Mouse (Mus musculus) heart, embryonic 14.5 days (tissue): Measurements from ENCODE around the gene Trpm3. TPM values are rescaled to one million over a fixed set of nuclear protein-coding genes. Genes with fewer than 3 reads are reported as not detected.

ENCODE experiments used
- ATAC-seq: fragments of 200-750 bp; cut with Nextera tagmentation; 2 replicates; pipeline ENCODE4 v1.8.0; 2017; ENCODE audit warnings: low read depth, moderate TSS enrichment; ENCODE audit not compliant: insufficient number of reproducible peaks, insufficient read depth, low FRiP score
- H3K27ac ChIP-seq, 2 experiments: fragments of 200-500 bp in 1 of 2; fragments of 300-500 bp in 1 of 2; sonication (generic) in 1 of 2; replicated peaks in 1 of 2; 2 replicates each; pipeline ENCODE4 v1.5.1; 2012 to 2014; ENCODE audit warnings: low read depth in 2 of 2, low read length in 2 of 2, control low read depth in 1 of 2, mild to moderate bottlenecking in 1 of 2, mixed read lengths in 1 of 2; ENCODE audit not compliant: control insufficient read depth in 1 of 2, insufficient read depth in 1 of 2
- H3K27me3 ChIP-seq: fragments of 300-500 bp; sonication (generic); 2 replicates; pipeline ENCODE4 v1.6.1; 2014; ENCODE audit warnings: mild to moderate bottlenecking, low read length, control low read depth; ENCODE audit not compliant: control insufficient read depth, insufficient read depth
- H3K36me3 ChIP-seq: fragments of 300-500 bp; sonication (generic); 2 replicates; pipeline ENCODE4 v1.6.1; 2014; ENCODE audit warnings: mild to moderate bottlenecking, control low read depth, low read length, mixed read lengths; ENCODE audit not compliant: control insufficient read depth, insufficient read depth
- H3K4me1 ChIP-seq, 2 experiments: fragments of 200-500 bp in 1 of 2; fragments of 300-500 bp in 1 of 2; sonication (generic) in 1 of 2; 2 replicates each; pipeline ENCODE4 v1.6.1; 2012 to 2014; ENCODE audit warnings: low read length in 2 of 2, control low read depth in 1 of 2, mixed read lengths in 1 of 2; ENCODE audit not compliant: control insufficient read depth in 2 of 2, insufficient read depth in 2 of 2
- H3K4me2 ChIP-seq: fragments of 300-500 bp; sonication (generic); 2 replicates; pipeline ENCODE4 v1.6.1; 2014; ENCODE audit warnings: mild to moderate bottlenecking, low read length
- H3K4me3 ChIP-seq, 2 experiments: fragments of 200-500 bp in 1 of 2; fragments of 300-500 bp in 1 of 2; sonication (generic) in 1 of 2; 2 replicates each; pipeline ENCODE4 v1.5.1; 2012 to 2014; ENCODE audit warnings: low read length in 2 of 2, mild to moderate bottlenecking in 2 of 2, control low read depth in 1 of 2, low read depth in 1 of 2, moderate library complexity in 1 of 2; ENCODE audit not compliant: control insufficient read depth in 1 of 2, insufficient read depth in 1 of 2
- H3K9ac ChIP-seq: fragments of 300-500 bp; sonication (generic); 2 replicates; pipeline ENCODE4 v1.6.1; 2014; ENCODE audit warnings: mild to moderate bottlenecking, low read length
- H3K9me3 ChIP-seq: fragments of 300-500 bp; sonication (generic); 2 replicates; pipeline ENCODE4 v1.6.1; 2016; ENCODE audit warnings: low read length, control low read depth; ENCODE audit not compliant: control insufficient read depth
- WGBS: fragments of 180-500 bp; shearing (Covaris S2); extraction: QIAGEN DNeasy Blood & Tissue Kit; methylation state at CpG from one replicate; pipeline ENCODE4 v1.1.7; 2014; 5-methylcytosine and 5-hydroxymethylcytosine counted together
- polyA plus RNA-seq: library from polyadenylated mRNA; unstranded; fragments of >200 nt; fragmentation: Nextera tagmentation; extraction: Ambion mirVana; gene quantifications from 2 replicates; pipeline ENCODE4 v1.2.1, GENCODE M21; 2014

The Trpm3 gene
- polyA plus RNA-seq, 1 experiment from 2014 or later = 1.2 TPM

DNA sequence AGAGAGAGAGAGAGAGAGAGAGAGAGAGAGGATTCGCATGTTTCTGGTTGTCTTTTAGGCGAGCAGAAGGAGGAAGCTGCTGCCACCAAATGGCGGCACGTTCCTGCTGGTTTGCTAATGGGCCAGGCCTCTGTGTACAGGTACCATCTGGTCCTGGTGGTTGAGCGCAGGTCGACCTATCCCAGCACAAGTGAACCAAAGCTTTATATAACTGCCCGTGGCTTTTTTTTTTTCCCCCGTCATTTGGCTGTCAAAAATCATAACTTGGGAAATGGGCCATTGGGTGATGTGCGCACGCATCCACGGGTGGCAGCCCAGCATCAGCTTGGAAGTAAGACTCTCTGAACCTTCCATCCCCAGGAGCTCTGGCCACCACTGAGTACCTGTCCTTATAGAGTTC, 745.5 kb downstream of the Trpm3 start:
- Histone ChIP-seq H3K9me3 (no peaks in the 10 kb centered on the region), H3K9ac (no peak overlapping the region), H3K36me3 (no peaks in the 10 kb centered on the region), H3K4me3 (peak overlapping the region; percentile 13 to 22; a peak in 1 of 4 replicates), H3K27ac (no peak overlapping the region), H3K4me1 (no peaks in the 10 kb centered on the region), H3K27me3 (0 out of 2 replicates have a peak, but pooled peaks cover 5% of the 10 kb centered on the region), H3K4me2 (peak overlapping the region; percentile 56)
- ATAC-seq = no peak
- 49% methylated on average over 11 of the region's 11 CpGs for WGBS

DNA sequence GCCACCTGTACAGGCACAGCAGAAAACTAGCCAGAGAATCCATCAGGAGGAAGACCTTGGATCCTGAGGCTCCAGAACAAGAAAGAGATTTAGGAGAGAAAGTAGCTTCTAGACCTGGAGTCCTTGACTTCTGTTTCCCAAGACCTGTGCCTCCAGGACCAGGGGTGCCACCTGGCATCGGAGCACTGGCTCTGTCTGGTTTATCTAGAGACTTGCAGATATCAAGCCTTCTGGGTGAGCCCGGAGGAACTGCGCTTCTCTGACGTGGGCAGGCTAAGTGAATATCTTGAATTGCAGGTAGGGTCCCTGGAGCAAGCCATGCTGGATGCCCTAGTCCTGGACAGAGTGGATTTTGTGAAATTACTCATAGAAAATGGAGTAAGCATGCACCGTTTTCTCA, 746.2 kb downstream of the Trpm3 start:
- no peak for ATAC-seq
- 86% methylated on average over 5 of the region's 5 CpGs for WGBS
- Histone ChIP-seq H3K9me3 (no peaks in the 10 kb centered on the region), H3K4me1 (no peaks in the 10 kb centered on the region), H3K36me3 (no peaks in the 10 kb centered on the region), H3K9ac (no peak overlapping the region), H3K27me3 (0 out of 2 replicates have a peak, but pooled peaks cover 5% of the 10 kb centered on the region), H3K4me3 (no peak overlapping the region), H3K27ac (no peak overlapping the region), H3K4me2 (no peak overlapping the region)

DNA sequence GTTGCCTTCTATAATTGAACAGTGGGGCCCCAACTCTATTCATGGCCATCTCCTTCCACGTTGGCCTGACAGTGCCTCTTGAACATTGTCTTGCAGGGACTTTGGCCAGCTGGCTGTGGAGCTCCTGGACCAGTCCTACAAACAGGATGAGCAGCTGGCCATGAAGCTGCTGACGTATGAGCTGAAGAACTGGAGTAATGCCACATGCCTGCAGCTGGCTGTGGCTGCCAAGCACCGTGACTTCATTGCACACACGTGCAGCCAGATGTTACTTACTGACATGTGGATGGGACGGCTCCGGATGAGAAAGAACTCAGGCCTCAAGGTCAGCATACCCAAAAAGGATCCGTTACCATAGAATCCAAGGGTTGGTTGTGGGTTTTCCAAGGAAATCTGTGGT, 763.0 kb downstream of the Trpm3 start:
- no peak for ATAC-seq
- Histone ChIP-seq H3K4me1 (peaks cover 13 to 24% of the 10 kb centered on the region in 2 experiments), H3K9me3 (no peaks in the 10 kb centered on the region), H3K9ac (no peak overlapping the region), H3K27ac (no peak overlapping the region), H3K27me3 (no peaks in the 10 kb centered on the region), H3K36me3 (no peaks in the 10 kb centered on the region), H3K4me3 (no peak overlapping the region), H3K4me2 (no peak overlapping the region)
- 79% methylated on average over 7 of the region's 7 CpGs for WGBS

DNA sequence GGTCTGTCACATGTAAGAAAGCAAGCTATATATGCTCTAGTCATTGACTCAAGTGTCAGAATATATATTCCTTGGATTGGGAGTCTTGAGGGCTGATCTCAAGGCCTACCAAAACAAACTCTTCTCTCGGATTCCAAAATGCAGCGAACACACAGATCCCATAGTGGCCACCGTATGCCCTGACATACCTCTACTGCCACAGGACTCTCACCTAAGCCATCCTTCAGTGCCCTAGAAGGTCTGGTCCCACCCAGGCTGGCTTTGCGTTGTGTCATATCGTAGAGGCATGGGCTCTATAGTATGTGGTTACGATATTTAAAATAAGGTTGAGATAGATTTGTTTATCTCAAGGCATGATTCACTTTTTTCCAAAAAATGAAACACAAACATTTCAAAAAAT, 763.5 kb downstream of the Trpm3 start:
- no peaks in the 10 kb centered on the region for H3K9me3 ChIP-seq
- H3K4me1 ChIP-seq = peaks cover 13 to 24% of the 10 kb centered on the region in 2 experiments
- no peak overlapping the region for H3K9ac ChIP-seq
- no peak overlapping the region for H3K4me3 ChIP-seq
- H3K27ac ChIP-seq = no peak overlapping the region
- no peak for ATAC-seq
- no peaks in the 10 kb centered on the region for H3K36me3 ChIP-seq
- no peak overlapping the region for H3K4me2 ChIP-seq
- H3K27me3 ChIP-seq = no peaks in the 10 kb centered on the region
- 94% methylated on average over 6 of the region's 6 CpGs for WGBS

DNA sequence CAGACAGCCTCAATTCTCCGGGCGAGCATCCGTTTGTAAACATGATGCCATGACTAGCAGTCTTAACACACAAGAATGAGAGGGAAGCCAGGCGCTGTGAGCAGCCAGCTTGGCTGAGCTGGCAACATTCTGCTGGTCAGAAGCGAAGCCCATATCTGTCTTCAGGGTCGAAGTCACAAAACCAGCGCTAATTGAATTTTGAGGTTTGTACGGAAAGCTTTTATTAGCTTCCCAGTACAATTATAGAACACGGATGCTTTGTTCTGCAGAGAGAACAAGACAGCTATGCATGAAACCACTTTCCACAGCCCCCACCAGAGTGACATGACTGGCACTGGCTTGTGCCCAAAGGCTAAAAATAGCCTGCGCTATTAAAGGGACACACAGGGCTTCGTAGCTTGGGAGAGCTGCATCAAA, 766.2 kb downstream of the Trpm3 start:
- Histone ChIP-seq H3K9ac (peak overlapping the region; percentile 19), H3K4me3 (peak overlapping the region; percentile 1 to 13; a peak in 1 of 4 replicates), H3K27me3 (no peaks in the 10 kb centered on the region), H3K27ac (peak overlapping the region; percentile 96 to 98), H3K36me3 (no peaks in the 10 kb centered on the region), H3K4me1 (peaks cover 13 to 24% of the 10 kb centered on the region in 2 experiments), H3K4me2 (peak overlapping the region; percentile 44), H3K9me3 (no peaks in the 10 kb centered on the region)
- peak; percentile 85 for ATAC-seq
- 16% methylated on average over 11 of the region's 11 CpGs for WGBS

DNA sequence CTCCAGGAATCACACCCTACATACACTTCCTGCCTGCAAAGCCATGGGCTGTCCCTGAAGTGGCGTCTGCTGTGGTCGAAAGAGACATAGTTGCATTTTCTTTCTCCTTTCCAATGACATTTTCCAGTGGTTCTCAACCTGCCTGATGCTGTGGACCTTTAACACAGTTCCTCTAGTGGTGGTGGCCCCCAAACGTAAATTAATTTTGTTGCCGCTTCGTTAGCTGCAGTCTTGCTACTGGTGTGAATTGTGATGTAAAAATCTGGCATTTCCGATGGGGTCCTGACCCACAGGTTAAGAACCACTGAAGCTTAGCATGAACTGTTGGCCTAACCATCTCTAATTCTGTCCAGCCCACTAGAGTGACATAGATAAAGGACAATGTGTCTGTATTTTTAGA, 771.8 kb downstream of the Trpm3 start:
- WGBS = 71% methylated on average over 6 of the region's 6 CpGs
- no peak for ATAC-seq

DNA sequence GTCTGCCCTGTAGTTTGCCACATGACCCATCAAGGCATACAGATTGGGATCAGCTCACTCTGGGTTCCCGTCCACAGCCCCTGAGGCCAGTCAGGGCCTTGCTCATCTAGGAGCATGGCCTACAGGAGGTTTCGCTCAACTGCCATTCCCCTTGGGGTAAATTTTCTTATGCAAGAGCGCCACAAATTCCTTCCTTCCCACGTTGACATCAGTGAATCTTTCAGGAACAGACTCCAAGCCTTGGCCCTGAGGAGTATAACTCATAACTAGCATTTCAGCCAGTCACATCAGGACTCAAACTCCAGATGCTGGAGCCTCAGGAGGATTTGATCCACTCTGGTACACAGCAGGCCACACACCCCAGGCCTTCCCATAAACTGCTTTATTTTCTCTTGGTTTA, 774.1 kb downstream of the Trpm3 start:
- H3K4me1 ChIP-seq = peaks cover 13 to 16% of the 10 kb centered on the region in 2 experiments
- no peak overlapping the region for H3K9ac ChIP-seq
- no peaks in the 10 kb centered on the region for H3K36me3 ChIP-seq
- WGBS = 85% methylated on average over 4 of the region's 4 CpGs
- H3K4me3 ChIP-seq = no peak overlapping the region
- H3K27ac ChIP-seq = no peak overlapping the region
- ATAC-seq = no peak
- no peaks in the 10 kb centered on the region for H3K27me3 ChIP-seq
- H3K4me2 ChIP-seq = no peak overlapping the region
- no peaks in the 10 kb centered on the region for H3K9me3 ChIP-seq

More for the DNA sequence above, 771.8 kb downstream of the Trpm3 start:
- no peak overlapping the region for H3K9ac ChIP-seq
- no peaks in the 10 kb centered on the region for H3K36me3 ChIP-seq
- no peak overlapping the region for H3K4me3 ChIP-seq
- H3K4me2 ChIP-seq = no peak overlapping the region
- no peaks in the 10 kb centered on the region for H3K27me3 ChIP-seq
- H3K9me3 ChIP-seq = no peaks in the 10 kb centered on the region
- peaks cover 5 to 6% of the 10 kb centered on the region in 2 experiments for H3K4me1 ChIP-seq
- H3K27ac ChIP-seq = peak overlapping the region; percentile 6 to 29; a peak in 2 of 4 replicates
